Mouse (Mus musculus): ENCODE results near the gene Rmnd1. TPM values are rescaled to one million over a fixed set of nuclear protein-coding genes. Genes with fewer than 3 reads are reported as not detected.

Rmnd1 gene
- polyA plus RNA-seq, 1 experiment, result 53.3 TPM

- TF ChIP-seq POLR2A (IDR thresholded peaks at IDR 0.05; ENCODE audit: borderline replicate concordance, extremely low read depth, insufficient read depth, insufficient read length, poor library complexity, severe bottlenecking), result no peak
- no peak for TF ChIP-seq CTCF (IDR thresholded peaks at IDR 0.05; ENCODE audit: borderline replicate concordance, extremely low read depth, insufficient read depth, insufficient read length)
Measured at GRCm38 (mm10) chr10:4390550-4390949, 41.6 kb downstream of the Rmnd1 start.

GRCm38 (mm10) chr10:4389461-4390112 is 42.6 kb downstream of the Rmnd1 start:
- no peak for TF ChIP-seq CTCF (IDR thresholded peaks at IDR 0.05; ENCODE audit: borderline replicate concordance, extremely low read depth, insufficient read depth, insufficient read length)

More at GRCm38 (mm10) chr10:4390550-4390949, 41.6 kb downstream of the Rmnd1 start:
- no peak for DNase-seq (ENCODE audit: low read depth)

GRCm38 (mm10) chr10:4389036-4389435 is 43.2 kb downstream of the Rmnd1 start:
- TF ChIP-seq CTCF (IDR thresholded peaks at IDR 0.05; ENCODE audit: borderline replicate concordance, extremely low read depth, insufficient read depth, insufficient read length), result no peak
- TF ChIP-seq POLR2A (IDR thresholded peaks at IDR 0.05; ENCODE audit: borderline replicate concordance, extremely low read depth, insufficient read depth, insufficient read length, poor library complexity, severe bottlenecking), result no peak
- DNase-seq (ENCODE audit: low read depth), result no peak

More at GRCm38 (mm10) chr10:4389461-4390112, 42.6 kb downstream of the Rmnd1 start:
- no peak for DNase-seq (ENCODE audit: low read depth)

- no peak for DNase-seq (ENCODE audit: low read depth)
- TF ChIP-seq CTCF (IDR thresholded peaks at IDR 0.05; ENCODE audit: borderline replicate concordance, extremely low read depth, insufficient read depth, insufficient read length) (no peak), POLR2A (IDR thresholded peaks at IDR 0.05; ENCODE audit: borderline replicate concordance, extremely low read depth, insufficient read depth, insufficient read length, poor library complexity, severe bottlenecking) (no peak)
Measured at GRCm38 (mm10) chr10:4388384-4388745, 43.8 kb downstream of the Rmnd1 start.

GRCm38 (mm10) chr10:4387701-4388383 is 44.3 kb downstream of the Rmnd1 start, which contains the start of gene Zbtb2:
TSS of gene Zbtb2 (minus strand) at chr10:4388108.
- TF ChIP-seq CTCF (IDR thresholded peaks at IDR 0.05; ENCODE audit: borderline replicate concordance, extremely low read depth, insufficient read depth, insufficient read length), result no peak
- no peak for TF ChIP-seq POLR2A (IDR thresholded peaks at IDR 0.05; ENCODE audit: borderline replicate concordance, extremely low read depth, insufficient read depth, insufficient read length, poor library complexity, severe bottlenecking)
- DNase-seq (ENCODE audit: low read depth), result peak; percentile 85

GRCm38 (mm10) chr10:4386609-4387591 is 45.3 kb downstream of the Rmnd1 start:
- TF ChIP-seq CTCF (IDR thresholded peaks at IDR 0.05; ENCODE audit: borderline replicate concordance, extremely low read depth, insufficient read depth, insufficient read length) (no peak), POLR2A (IDR thresholded peaks at IDR 0.05; ENCODE audit: borderline replicate concordance, extremely low read depth, insufficient read depth, insufficient read length, poor library complexity, severe bottlenecking) (peak; percentile 96)
- DNase-seq (ENCODE audit: low read depth), result peak; percentile 98

- no peak for DNase-seq (ENCODE audit: low read depth)
- no peak for TF ChIP-seq POLR2A (IDR thresholded peaks at IDR 0.05; ENCODE audit: borderline replicate concordance, extremely low read depth, insufficient read depth, insufficient read length, poor library complexity, severe bottlenecking)
- no peak for TF ChIP-seq CTCF (IDR thresholded peaks at IDR 0.05; ENCODE audit: borderline replicate concordance, extremely low read depth, insufficient read depth, insufficient read length)
Measured at GRCm38 (mm10) chr10:4384244-4384643, 47.9 kb downstream of the Rmnd1 start.

GRCm38 (mm10) chr10:4380748-4381147 is 51.4 kb downstream of the Rmnd1 start:
- DNase-seq (ENCODE audit: low read depth), result no peak
- TF ChIP-seq POLR2A (IDR thresholded peaks at IDR 0.05; ENCODE audit: borderline replicate concordance, extremely low read depth, insufficient read depth, insufficient read length, poor library complexity, severe bottlenecking) (no peak), CTCF (IDR thresholded peaks at IDR 0.05; ENCODE audit: borderline replicate concordance, extremely low read depth, insufficient read depth, insufficient read length) (no peak)

- DNase-seq (ENCODE audit: low read depth), result no peak
- TF ChIP-seq POLR2A (IDR thresholded peaks at IDR 0.05; ENCODE audit: borderline replicate concordance, extremely low read depth, insufficient read depth, insufficient read length, poor library complexity, severe bottlenecking) (no peak), CTCF (IDR thresholded peaks at IDR 0.05; ENCODE audit: borderline replicate concordance, extremely low read depth, insufficient read depth, insufficient read length) (no peak)
Measured at GRCm38 (mm10) chr10:4376931-4377330, 55.3 kb downstream of the Rmnd1 start.

GRCm38 (mm10) chr10:4376461-4376860 is 55.7 kb downstream of the Rmnd1 start:
- no peak for DNase-seq (ENCODE audit: low read depth)
- no peak for TF ChIP-seq POLR2A (IDR thresholded peaks at IDR 0.05; ENCODE audit: borderline replicate concordance, extremely low read depth, insufficient read depth, insufficient read length, poor library complexity, severe bottlenecking)
- TF ChIP-seq CTCF (IDR thresholded peaks at IDR 0.05; ENCODE audit: borderline replicate concordance, extremely low read depth, insufficient read depth, insufficient read length), result no peak

- DNase-seq (ENCODE audit: low read depth), result peak; percentile 62
- no peak for TF ChIP-seq CTCF (IDR thresholded peaks at IDR 0.05; ENCODE audit: borderline replicate concordance, extremely low read depth, insufficient read depth, insufficient read length)
- no peak for TF ChIP-seq POLR2A (IDR thresholded peaks at IDR 0.05; ENCODE audit: borderline replicate concordance, extremely low read depth, insufficient read depth, insufficient read length, poor library complexity, severe bottlenecking)
Measured at GRCm38 (mm10) chr10:4375267-4375666, 56.9 kb downstream of the Rmnd1 start.
